Mouse (Mus musculus): ENCODE results near the gene Prkg2.

- no peak for TF ChIP-seq CTCF (IDR thresholded peaks at IDR 0.05; ENCODE audit: low read depth)
- no peak for TF ChIP-seq EP300 (IDR thresholded peaks at IDR 0.05; ENCODE audit: low read depth)
These were observed 91.0 kb downstream of the Prkg2 start for GRCm38 (mm10) chr5:98946117-98946620.

Measured in liver, embryonic 14.5 days (tissue).